In the genomic region with DNA sequence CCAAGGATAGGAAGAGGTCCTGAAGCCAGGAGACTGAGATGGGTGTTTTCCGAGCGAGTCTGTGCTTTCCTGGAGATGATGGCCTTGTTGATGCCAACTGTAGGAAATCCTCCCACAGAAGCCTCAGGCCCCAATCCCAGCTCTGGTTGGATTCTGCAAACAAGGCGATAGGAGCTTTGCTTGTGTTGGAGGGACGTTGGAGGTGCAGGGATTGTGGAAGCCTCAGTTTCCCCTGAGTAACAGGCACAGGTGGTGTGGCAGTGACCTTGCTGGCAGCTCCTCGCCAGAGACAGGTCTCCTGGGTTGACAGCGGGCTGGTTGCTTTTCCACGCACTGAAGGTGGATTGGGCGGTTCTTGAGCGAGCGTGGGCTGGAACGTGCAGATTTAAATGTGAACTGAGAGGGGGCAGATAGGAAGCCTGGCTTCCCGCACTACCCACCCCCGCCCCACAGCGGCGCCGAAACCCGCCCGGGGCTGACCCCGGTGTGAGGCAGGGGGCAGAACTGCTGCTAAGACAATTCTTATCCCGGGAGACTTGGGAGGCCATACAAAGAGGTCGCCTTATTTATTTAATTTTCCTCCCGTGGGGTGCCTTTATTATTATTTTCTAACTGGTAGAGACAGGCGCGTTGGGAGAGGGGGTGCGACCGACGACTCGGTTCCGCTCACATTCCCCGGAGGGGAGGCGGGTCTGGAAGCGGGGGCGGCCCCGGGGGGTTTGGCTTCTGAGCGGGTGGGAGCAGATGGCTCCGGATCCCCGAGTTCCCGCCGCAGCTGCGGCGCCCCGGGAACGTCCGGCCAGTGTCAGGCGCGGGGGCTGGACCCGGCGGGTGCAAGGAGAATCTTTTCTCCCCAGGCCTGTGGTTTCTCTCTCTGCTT, we compare ENCODE assay signal across 8 mouse cellular contexts. TPM values are rescaled to one million over a fixed set of nuclear protein-coding genes. Genes with fewer than 3 reads are reported as not detected.
A peak's percentile ranks its signal among the peaks of the same experiment; 100 is the strongest.
DNase-seq lines count a peak whose midpoint lies in the region; ATAC-seq and TF ChIP-seq lines count a peak whose summit lies in the region.

No protein-coding gene starts in this region.

- peak; percentile 67 to 79 for DNase-seq in heart, adult 18-20 months
- DNase-seq in heart, postnatal 25 days (ENCODE audit: low spot score) = no peak
- peak; percentile 72 for DNase-seq in gastrocnemius, postnatal 25 days
- no peak for DNase-seq in kidney, postnatal 0 days (ENCODE audit: low spot score)
- peak; percentile 30 for DNase-seq in neural tube, embryonic 11.5 days (ENCODE audit: low spot score)
- no peak for DNase-seq in adrenal gland, postnatal 14 days

- H3K36me3 ChIP-seq in kidney, postnatal 0 days (ENCODE audit: insufficient read depth, low read length) = no peaks in the 10 kb centered on the region
- H3K36me3 ChIP-seq in neural tube, embryonic 11.5 days (ENCODE audit: control insufficient read depth, insufficient read depth, low read length) = no peaks in the 10 kb centered on the region

- 3% methylated on average over 48 of the region's 48 CpGs for WGBS in kidney, postnatal 0 days
- 3% methylated on average over 48 of the region's 48 CpGs for WGBS in neural tube, embryonic 11.5 days

- 0 out of 2 replicates have a peak overlapping the region, but pooled peaks have one; percentile 23 for H3K9ac ChIP-seq in kidney, postnatal 0 days (ENCODE audit: low read depth, low read length)
- peak overlapping the region; percentile 14; the same call in 1 of the 2 replicates for H3K9ac ChIP-seq in neural tube, embryonic 11.5 days (ENCODE audit: low read length)

- peak overlapping the region; percentile 50; the same call in 1 of the 2 replicates for H3K27ac ChIP-seq in brown adipose tissue, adult 24 weeks (replicated peaks; ENCODE audit: low read depth, low read length)
- H3K27ac ChIP-seq in kidney, postnatal 0 days = no peak overlapping the region
- no peak overlapping the region for H3K27ac ChIP-seq in neural tube, embryonic 11.5 days (ENCODE audit: low read depth, low read length)

- H3K27me3 ChIP-seq in kidney, postnatal 0 days (ENCODE audit: insufficient read depth, low read length) = peaks cover 50% of the 10 kb centered on the region
- peaks cover 65% of the 10 kb centered on the region for H3K27me3 ChIP-seq in neural tube, embryonic 11.5 days (ENCODE audit: control insufficient read depth, insufficient read depth, low read length)

- intact Hi-C loops in heart, postnatal 25 days (cut with DNase I) = no loop called here

- peak overlapping the region; percentile 41 for H3K4me3 ChIP-seq in brown adipose tissue, adult 24 weeks (ENCODE audit: insufficient read depth, low read depth, low read length)
- H3K4me3 ChIP-seq in kidney, postnatal 0 days (replicated peaks; ENCODE audit: low read depth, low read length) = peak overlapping the region; percentile 31
- H3K4me3 ChIP-seq in neural tube, embryonic 11.5 days (ENCODE audit: low read depth, low read length) = peak overlapping the region; percentile 66

- TF ChIP-seq CTCF in kidney, postnatal 0 days (IDR thresholded peaks at IDR 0.05; ENCODE audit: low read depth) = no peak

- peaks cover 2% of the 10 kb centered on the region; the same call in 1 of the 2 replicates for H3K4me1 ChIP-seq in brown adipose tissue, adult 24 weeks (ENCODE audit: control insufficient read depth, insufficient read depth, insufficient read length, low read length)
- peaks cover 27% of the 10 kb centered on the region for H3K4me1 ChIP-seq in kidney, postnatal 0 days (replicated peaks; ENCODE audit: insufficient read depth, low read length)
- H3K4me1 ChIP-seq in neural tube, embryonic 11.5 days (ENCODE audit: control insufficient read depth, insufficient read depth, low read length) = peaks cover 26% of the 10 kb centered on the region

- ATAC-seq in kidney, postnatal 0 days (replicated peaks; ENCODE audit: low FRiP score, low read depth) = no peak
- ATAC-seq in neural tube, embryonic 11.5 days (ENCODE audit: insufficient read depth, low FRiP score, low TSS enrichment) = no peak
- no peak for ATAC-seq in erythroid progenitor cell, adult 5-6 weeks (replicated peaks; ENCODE audit: low FRiP score, poor library complexity, severe bottlenecking)

- H3K4me2 ChIP-seq in kidney, postnatal 0 days (ENCODE audit: low read length) = peak overlapping the region; percentile 61
- H3K4me2 ChIP-seq in neural tube, embryonic 11.5 days (ENCODE audit: low read depth) = peak overlapping the region; percentile 100

- H3K9me3 ChIP-seq in kidney, postnatal 0 days (replicated peaks; ENCODE audit: low read length) = no peaks in the 10 kb centered on the region
- no peaks in the 10 kb centered on the region for H3K9me3 ChIP-seq in neural tube, embryonic 11.5 days (ENCODE audit: control insufficient read depth, low read length)

RNA-seq across cellular contexts. Expression of a gene that starts 6.1 kb away (rescaled TPM):
- total RNA-seq in heart, adult 18-20 months (2021) = 1 to 10 TPM; 4.2 to 6.1 TPM
- 1 to 10 TPM; 5.9 to 7.3 TPM for total RNA-seq in heart, postnatal 25 days (2021)
- 0.48 and 1.5 TPM in 2 replicates for polyA plus RNA-seq in brown adipose tissue, adult 24 weeks (2012; ENCODE audit: insufficient read depth, insufficient read length, missing spikeins)
- 1 to 10 TPM; 2.0 to 2.4 TPM for total RNA-seq in gastrocnemius, postnatal 25 days (2021)
- polyA plus RNA-seq in kidney, postnatal 0 days (2015; fragmentation: Nextera tagmentation; extraction: Ambion mirVana) = 0.04 and 0.09 TPM in 2 replicates
- 0.94 and 1.4 TPM in 2 replicates for polyA plus RNA-seq in neural tube, embryonic 11.5 days (2014; fragmentation: Nextera tagmentation; extraction: Ambion mirVana)
- total RNA-seq in erythroid progenitor cell, adult 5-6 weeks (2015; ENCODE audit: low replicate concordance) = 1.1 and 3.8 TPM in 2 replicates
- total RNA-seq in erythroid progenitor cell, adult 5-6 weeks (2017; ENCODE audit: low replicate concordance) = 2.2 and 51.8 TPM in 2 replicates
- 6.9 and 14.3 TPM in 2 replicates for total RNA-seq in adrenal gland, postnatal 14 days (2021)

RNA-seq across cellular contexts. Expression of a gene that starts 11.1 kb away (rescaled TPM):
- total RNA-seq in heart, adult 18-20 months (2021) = 10 to 100 TPM; 44.7 to 47.4 TPM
- total RNA-seq in heart, postnatal 25 days (2021) = 10 to 100 TPM; 43.4 to 47.4 TPM
- polyA plus RNA-seq in brown adipose tissue, adult 24 weeks (2012; ENCODE audit: insufficient read depth, insufficient read length, missing spikeins) = 56.7 and 71.6 TPM in 2 replicates
- 10 to 100 TPM; 24.1 to 28.8 TPM for total RNA-seq in gastrocnemius, postnatal 25 days (2021)
- 157 and 171 TPM in 2 replicates for polyA plus RNA-seq in kidney, postnatal 0 days (2015; fragmentation: Nextera tagmentation; extraction: Ambion mirVana)
- polyA plus RNA-seq in neural tube, embryonic 11.5 days (2014; fragmentation: Nextera tagmentation; extraction: Ambion mirVana) = 96.5 and 99.9 TPM in 2 replicates
- 13.0 and 18.0 TPM in 2 replicates for total RNA-seq in erythroid progenitor cell, adult 5-6 weeks (2015; ENCODE audit: low replicate concordance)
- total RNA-seq in erythroid progenitor cell, adult 5-6 weeks (2017; ENCODE audit: low replicate concordance) = 6.6 and 8.5 TPM in 2 replicates
- total RNA-seq in adrenal gland, postnatal 14 days (2021) = 76.3 and 96.5 TPM in 2 replicates

RNA-seq across cellular contexts. Expression of a gene that starts 17.8 kb away (rescaled TPM):
- 10 to 100 TPM; 81.5 to 84.1 TPM for total RNA-seq in heart, adult 18-20 months (2021)
- 10 to 100 TPM; 76.1 to 83.3 TPM for total RNA-seq in heart, postnatal 25 days (2021)
- 76.7 and 92.9 TPM in 2 replicates for polyA plus RNA-seq in brown adipose tissue, adult 24 weeks (2012; ENCODE audit: insufficient read depth, insufficient read length, missing spikeins)
- total RNA-seq in gastrocnemius, postnatal 25 days (2021) = 10 to 100 TPM; 43.3 to 46.9 TPM
- 1,113 and 1,153 TPM in 2 replicates for polyA plus RNA-seq in kidney, postnatal 0 days (2015; fragmentation: Nextera tagmentation; extraction: Ambion mirVana)
- polyA plus RNA-seq in neural tube, embryonic 11.5 days (2014; fragmentation: Nextera tagmentation; extraction: Ambion mirVana) = 2,636 and 2,694 TPM in 2 replicates
- 84.3 and 107 TPM in 2 replicates for total RNA-seq in erythroid progenitor cell, adult 5-6 weeks (2015; ENCODE audit: low replicate concordance)
- total RNA-seq in erythroid progenitor cell, adult 5-6 weeks (2017; ENCODE audit: low replicate concordance) = 42.7 and 99.2 TPM in 2 replicates
- total RNA-seq in adrenal gland, postnatal 14 days (2021) = 242 and 253 TPM in 2 replicates

RNA-seq across cellular contexts. Expression of a gene that starts 21.2 kb away (rescaled TPM):
- total RNA-seq in heart, adult 18-20 months (2021) = 1 to 10 TPM; 2.9 to 3.5 TPM
- total RNA-seq in heart, postnatal 25 days (2021) = 1 to 10 TPM; 2.3 to 2.5 TPM
- 0.63 and 0.79 TPM in 2 replicates for polyA plus RNA-seq in brown adipose tissue, adult 24 weeks (2012; ENCODE audit: insufficient read depth, insufficient read length, missing spikeins)
- total RNA-seq in gastrocnemius, postnatal 25 days (2021) = under 1 TPM; 0.62 to 0.82 TPM
- 1.6 and 1.9 TPM in 2 replicates for polyA plus RNA-seq in kidney, postnatal 0 days (2015; fragmentation: Nextera tagmentation; extraction: Ambion mirVana)
- 4.3 and 4.7 TPM in 2 replicates for polyA plus RNA-seq in neural tube, embryonic 11.5 days (2014; fragmentation: Nextera tagmentation; extraction: Ambion mirVana)
- total RNA-seq in erythroid progenitor cell, adult 5-6 weeks (2015; ENCODE audit: low replicate concordance) = not detected in 2 replicates
- not detected in 2 replicates for total RNA-seq in erythroid progenitor cell, adult 5-6 weeks (2017; ENCODE audit: low replicate concordance)
- 6.2 and 8.0 TPM in 2 replicates for total RNA-seq in adrenal gland, postnatal 14 days (2021)

RNA-seq across cellular contexts. Expression of a gene that starts 33.1 kb away (rescaled TPM):
- total RNA-seq in heart, adult 18-20 months (2021) = under 1 TPM; 0.20 to 0.23 TPM
- total RNA-seq in heart, postnatal 25 days (2021) = under 1 TPM in 1 of 2 experiments, not detected in 1; 0.14 TPM
- polyA plus RNA-seq in brown adipose tissue, adult 24 weeks (2012; ENCODE audit: insufficient read depth, insufficient read length, missing spikeins) = not detected in 2 replicates
- under 1 TPM; 0.10 to 0.19 TPM for total RNA-seq in gastrocnemius, postnatal 25 days (2021)
- 38.9 and 58.0 TPM in 2 replicates for polyA plus RNA-seq in kidney, postnatal 0 days (2015; fragmentation: Nextera tagmentation; extraction: Ambion mirVana)
- 0.09 and 0.14 TPM in 2 replicates for polyA plus RNA-seq in neural tube, embryonic 11.5 days (2014; fragmentation: Nextera tagmentation; extraction: Ambion mirVana)
- total RNA-seq in erythroid progenitor cell, adult 5-6 weeks (2015; ENCODE audit: low replicate concordance) = not detected in 2 replicates
- total RNA-seq in erythroid progenitor cell, adult 5-6 weeks (2017; ENCODE audit: low replicate concordance) = not detected in 2 replicates
- 0.26 and 0.41 TPM in 2 replicates for total RNA-seq in adrenal gland, postnatal 14 days (2021)

Comparison
In these comparisons a context has a peak if more than half of its experiments do, and no peak if none do; other contexts are left out.
1. DNase-seq: peak in heart, adult 18-20 months (2 of 2), gastrocnemius, postnatal 25 days (single experiment) and neural tube, embryonic 11.5 days (single experiment); none in heart, postnatal 25 days (single experiment), kidney, postnatal 0 days (single experiment) and adrenal gland, postnatal 14 days (single experiment).
2. Peak in every context shown above with its lines, with median percentiles within 50 percentile points of each other: H3K4me3 ChIP-seq.